Mouse (Mus musculus) heart, postnatal 0 days (tissue): Measurements from ENCODE around the gene Syt16.

Experiments used
- CTCF ChIP-seq: IDR thresholded peaks from 2 replicates; pipeline ENCODE4 v1.5.1; 2016; ENCODE audit warnings: antibody characterized with exemption, control low read depth, low read depth
- EP300 ChIP-seq: IDR thresholded peaks from 2 replicates; pipeline ENCODE4 v1.6.1; 2016; ENCODE audit warnings: antibody characterized with exemption, low read depth

DNA sequence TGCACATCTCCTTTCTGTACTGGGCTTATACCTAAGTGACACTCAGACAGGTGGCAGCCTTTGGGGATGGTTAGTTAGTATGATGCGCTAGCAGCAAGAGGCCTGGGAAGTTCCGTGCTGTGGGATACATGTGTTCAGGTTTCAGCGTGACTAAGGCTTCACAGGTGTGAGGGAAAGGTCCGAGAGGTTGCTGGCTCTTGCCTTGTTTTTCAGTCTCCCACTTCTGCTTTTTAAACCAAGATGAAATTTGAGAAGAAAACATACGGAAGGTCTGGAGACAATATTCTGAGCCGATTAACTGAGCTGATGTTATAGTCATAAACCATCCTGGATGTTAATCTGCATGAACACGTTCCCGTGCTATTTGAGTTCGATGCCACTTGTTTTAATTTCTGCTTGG lies 5.0 kb downstream of the Syt16 start:
- TF ChIP-seq CTCF (no peak), EP300 (no peak)
